Mouse (Mus musculus): ENCODE results near the gene March4. TPM values are rescaled to one million over a fixed set of nuclear protein-coding genes. Genes with fewer than 3 reads are reported as not detected.

March4 gene
- polyA plus RNA-seq, 1 experiment from 2014 or later, result 0.15 TPM

GRCm38 (mm10) chr1:72380544-72380943 lies 156.2 kb downstream of the March4 start:
- H3K27me3 ChIP-seq (ENCODE audit: control insufficient read depth, insufficient read depth, low read length), result no peaks in the 10 kb centered on the region
- H3K4me2 ChIP-seq (ENCODE audit: low read depth, low read length, severe bottlenecking), result no peak overlapping the region
- WGBS, result 97% methylated on average over 3 of the region's 3 CpGs
- no peak for DNase-seq (ENCODE audit: low spot score)
- H3K4me3 ChIP-seq (ENCODE audit: low read depth, low read length), result no peak overlapping the region
- H3K9me3 ChIP-seq (ENCODE audit: control insufficient read depth, low read length), result no peaks in the 10 kb centered on the region
- no peaks in the 10 kb centered on the region for H3K4me1 ChIP-seq (replicated peaks; ENCODE audit: control insufficient read depth, insufficient read depth, low read length)
- H3K27ac ChIP-seq (ENCODE audit: low read depth, low read length), result no peak overlapping the region
- no peak for ATAC-seq (replicated peaks; ENCODE audit: low FRiP score)
- no peak overlapping the region for H3K9ac ChIP-seq (ENCODE audit: low read length)
- no peaks in the 10 kb centered on the region; the same call in 1 of the 2 replicates for H3K36me3 ChIP-seq (ENCODE audit: control insufficient read depth, insufficient read depth, low read length)

GRCm38 (mm10) chr1:72379752-72380353 lies 156.9 kb downstream of the March4 start:
- Histone ChIP-seq H3K4me2 (ENCODE audit: low read depth, low read length, severe bottlenecking) (no peak overlapping the region), H3K4me1 (replicated peaks; ENCODE audit: control insufficient read depth, insufficient read depth, low read length) (no peaks in the 10 kb centered on the region), H3K36me3 (ENCODE audit: control insufficient read depth, insufficient read depth, low read length) (no peaks in the 10 kb centered on the region; the same call in 1 of the 2 replicates), H3K27me3 (ENCODE audit: control insufficient read depth, insufficient read depth, low read length) (no peaks in the 10 kb centered on the region), H3K27ac (ENCODE audit: low read depth, low read length) (no peak overlapping the region), H3K9ac (ENCODE audit: low read length) (no peak overlapping the region), H3K4me3 (ENCODE audit: low read depth, low read length) (no peak overlapping the region), H3K9me3 (ENCODE audit: control insufficient read depth, low read length) (no peaks in the 10 kb centered on the region)
- no peak for DNase-seq (ENCODE audit: low spot score)
- no peak for ATAC-seq (replicated peaks; ENCODE audit: low FRiP score)
- WGBS, result 91% methylated on average over 11 of the region's 11 CpGs

DNA sequence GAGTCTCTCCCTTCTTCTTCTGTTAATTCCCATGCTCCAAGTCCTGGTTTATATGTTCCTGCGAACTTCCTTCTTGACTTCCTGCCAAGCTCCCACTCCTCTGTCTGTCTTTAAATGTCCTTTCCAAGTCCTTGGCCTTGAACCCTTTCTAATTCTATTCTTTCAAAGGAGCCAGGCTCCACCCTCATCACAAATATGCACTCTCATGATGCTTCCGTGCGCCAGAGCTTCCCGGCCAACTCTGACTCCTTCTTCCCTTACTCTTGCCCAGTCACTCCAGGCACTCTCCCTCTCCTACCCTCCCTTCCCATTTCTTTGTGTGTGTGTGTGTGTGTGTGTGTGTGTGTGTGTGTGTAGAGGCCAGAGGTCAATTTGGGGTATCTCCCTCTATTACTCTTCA lies 158.6 kb downstream of the March4 start:
- no peaks in the 10 kb centered on the region; the same call in 1 of the 2 replicates for H3K36me3 ChIP-seq (ENCODE audit: control insufficient read depth, insufficient read depth, low read length)
- H3K9ac ChIP-seq (ENCODE audit: low read length), result no peak overlapping the region
- H3K27me3 ChIP-seq (ENCODE audit: control insufficient read depth, insufficient read depth, low read length), result no peaks in the 10 kb centered on the region
- H3K9me3 ChIP-seq (ENCODE audit: control insufficient read depth, low read length), result no peaks in the 10 kb centered on the region
- no peaks in the 10 kb centered on the region for H3K4me1 ChIP-seq (replicated peaks; ENCODE audit: control insufficient read depth, insufficient read depth, low read length)
- no peak overlapping the region for H3K4me2 ChIP-seq (ENCODE audit: low read depth, low read length, severe bottlenecking)
- ATAC-seq (replicated peaks; ENCODE audit: low FRiP score) (no peak), DNase-seq (ENCODE audit: low spot score) (no peak)
- WGBS, result 96% methylated on average over 4 of the region's 4 CpGs
- H3K27ac ChIP-seq (ENCODE audit: low read depth, low read length), result no peak overlapping the region
- H3K4me3 ChIP-seq (ENCODE audit: low read depth, low read length), result no peak overlapping the region

Other genes starting within 250 kb of the March4 start
- 51.9 and 53.3 TPM in 2 replicates for gene Xrcc5, start 229.5 kb downstream of the March4 start, polyA plus RNA-seq (2014; fragmentation: Nextera tagmentation; extraction: Ambion mirVana)
- gene Smarcal1, start 46.3 kb upstream of the March4 start, polyA plus RNA-seq (2014; fragmentation: Nextera tagmentation; extraction: Ambion mirVana), result 29.9 and 34.1 TPM in 2 replicates
- not detected in 2 replicates for gene Ankar, start 163.6 kb upstream of the March4 start, polyA plus RNA-seq (2014; fragmentation: Nextera tagmentation; extraction: Ambion mirVana)
- gene Rpl37a, start 174.4 kb upstream of the March4 start, polyA plus RNA-seq (2014; fragmentation: Nextera tagmentation; extraction: Ambion mirVana), result 1,332 and 1,456 TPM in 2 replicates